Mouse (Mus musculus): ENCODE measurements around the gene Caskin2. TPM values are rescaled to one million over a fixed set of nuclear protein-coding genes. Genes with fewer than 3 reads are reported as not detected.

Gene Caskin2
- polyA plus RNA-seq, 1 experiment from 2014 or later = 12.0 TPM

GRCm38 (mm10) chr11:115796898-115797297, 16.5 kb downstream of the Caskin2 start:
- Histone ChIP-seq H3K27me3 (replicated peaks) (no peaks in the 10 kb centered on the region), H3K4me1 (replicated peaks) (no peaks in the 10 kb centered on the region), H3K9me3 (no peaks in the 10 kb centered on the region), H3K36me3 (peaks cover 60% of the 10 kb centered on the region), H3K9ac (no peak overlapping the region), H3K27ac (no peak overlapping the region), H3K4me3 (replicated peaks) (no peak overlapping the region), H3K4me2 (replicated peaks) (no peak overlapping the region)
- no peak for ATAC-seq
- 77% methylated on average over 15 of the region's 15 CpGs for WGBS

DNA sequence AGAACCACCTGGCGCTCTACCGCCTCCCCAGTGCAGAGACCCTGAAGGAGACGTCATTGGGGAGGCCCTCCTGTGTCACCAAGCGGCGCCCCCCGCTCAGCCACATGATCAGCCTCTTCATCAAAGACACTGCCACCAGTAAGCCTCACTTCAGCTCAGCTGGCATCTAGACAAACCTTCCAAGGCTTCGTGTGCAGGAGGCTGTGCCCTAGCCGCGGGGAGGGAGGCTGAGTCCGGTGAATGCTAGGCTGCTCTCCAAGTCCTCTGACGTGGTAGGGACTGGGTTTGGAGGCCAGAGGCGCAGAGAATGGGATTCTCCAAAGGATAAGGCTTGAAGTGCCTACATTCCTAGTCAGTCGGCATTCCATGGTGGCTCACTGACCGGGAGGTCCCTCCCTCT, 21.1 kb downstream of the Caskin2 start:
- peaks cover 36% of the 10 kb centered on the region for H3K36me3 ChIP-seq
- H3K4me1 ChIP-seq (replicated peaks) = no peaks in the 10 kb centered on the region
- H3K9ac ChIP-seq = no peak overlapping the region
- H3K9me3 ChIP-seq = no peaks in the 10 kb centered on the region
- no peak for ATAC-seq
- no peak overlapping the region for H3K27ac ChIP-seq
- no peaks in the 10 kb centered on the region for H3K27me3 ChIP-seq (replicated peaks)
- 90% methylated on average over 14 of the region's 14 CpGs for WGBS
- no peak overlapping the region for H3K4me3 ChIP-seq (replicated peaks)
- H3K4me2 ChIP-seq (replicated peaks) = no peak overlapping the region

GRCm38 (mm10) chr11:115791919-115792318, 21.5 kb downstream of the Caskin2 start:
- no peaks in the 10 kb centered on the region for H3K27me3 ChIP-seq (replicated peaks)
- H3K4me2 ChIP-seq (replicated peaks) = no peak overlapping the region
- no peak overlapping the region for H3K27ac ChIP-seq
- H3K9ac ChIP-seq = no peak overlapping the region
- H3K9me3 ChIP-seq = no peaks in the 10 kb centered on the region
- no peak overlapping the region for H3K4me3 ChIP-seq (replicated peaks)
- WGBS = 94% methylated on average over 16 of the region's 16 CpGs
- no peak for ATAC-seq
- H3K4me1 ChIP-seq (replicated peaks) = no peaks in the 10 kb centered on the region
- peaks cover 39% of the 10 kb centered on the region for H3K36me3 ChIP-seq

- H3K9me3 ChIP-seq = no peaks in the 10 kb centered on the region
- WGBS = 96% methylated on average over 7 of the region's 7 CpGs
- no peaks in the 10 kb centered on the region for H3K27me3 ChIP-seq (replicated peaks)
- no peak overlapping the region for H3K4me3 ChIP-seq (replicated peaks)
- H3K9ac ChIP-seq = no peak overlapping the region
- ATAC-seq = no peak
- no peak overlapping the region for H3K4me2 ChIP-seq (replicated peaks)
- H3K27ac ChIP-seq = no peak overlapping the region
- no peaks in the 10 kb centered on the region for H3K4me1 ChIP-seq (replicated peaks)
- H3K36me3 ChIP-seq = peaks cover 39% of the 10 kb centered on the region
These were observed 23.7 kb downstream of the Caskin2 start for GRCm38 (mm10) chr11:115789787-115790186.

DNA sequence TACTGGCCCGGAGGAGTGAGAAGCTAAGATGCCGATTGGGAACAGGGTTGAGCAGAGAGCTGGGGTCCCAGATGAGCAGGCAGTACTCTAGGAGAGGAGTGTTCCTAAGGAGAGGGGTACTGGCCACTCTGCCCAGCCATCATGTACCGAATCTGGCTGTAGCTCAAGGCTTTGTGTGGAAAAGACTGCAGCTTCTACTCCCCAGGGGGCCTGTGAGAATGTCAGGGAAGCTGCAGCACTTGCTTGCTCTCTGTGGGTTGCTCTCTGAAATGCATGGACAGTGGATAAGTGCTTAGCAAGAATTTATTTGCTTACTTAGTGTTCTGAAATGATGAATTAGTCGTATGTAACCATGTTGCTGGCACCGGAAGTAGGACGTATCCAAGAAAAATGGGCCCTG, 27.0 kb downstream of the Caskin2 start:
- Histone ChIP-seq H3K4me3 (replicated peaks) (no peak overlapping the region), H3K27me3 (replicated peaks) (no peaks in the 10 kb centered on the region), H3K4me1 (replicated peaks) (no peaks in the 10 kb centered on the region), H3K4me2 (replicated peaks) (no peak overlapping the region), H3K36me3 (0 out of 2 replicates have a peak, but pooled peaks cover 11% of the 10 kb centered on the region), H3K27ac (no peak overlapping the region), H3K9me3 (no peaks in the 10 kb centered on the region), H3K9ac (no peak overlapping the region)
- 76% methylated on average over 6 of the region's 6 CpGs for WGBS
- no peak for ATAC-seq

DNA sequence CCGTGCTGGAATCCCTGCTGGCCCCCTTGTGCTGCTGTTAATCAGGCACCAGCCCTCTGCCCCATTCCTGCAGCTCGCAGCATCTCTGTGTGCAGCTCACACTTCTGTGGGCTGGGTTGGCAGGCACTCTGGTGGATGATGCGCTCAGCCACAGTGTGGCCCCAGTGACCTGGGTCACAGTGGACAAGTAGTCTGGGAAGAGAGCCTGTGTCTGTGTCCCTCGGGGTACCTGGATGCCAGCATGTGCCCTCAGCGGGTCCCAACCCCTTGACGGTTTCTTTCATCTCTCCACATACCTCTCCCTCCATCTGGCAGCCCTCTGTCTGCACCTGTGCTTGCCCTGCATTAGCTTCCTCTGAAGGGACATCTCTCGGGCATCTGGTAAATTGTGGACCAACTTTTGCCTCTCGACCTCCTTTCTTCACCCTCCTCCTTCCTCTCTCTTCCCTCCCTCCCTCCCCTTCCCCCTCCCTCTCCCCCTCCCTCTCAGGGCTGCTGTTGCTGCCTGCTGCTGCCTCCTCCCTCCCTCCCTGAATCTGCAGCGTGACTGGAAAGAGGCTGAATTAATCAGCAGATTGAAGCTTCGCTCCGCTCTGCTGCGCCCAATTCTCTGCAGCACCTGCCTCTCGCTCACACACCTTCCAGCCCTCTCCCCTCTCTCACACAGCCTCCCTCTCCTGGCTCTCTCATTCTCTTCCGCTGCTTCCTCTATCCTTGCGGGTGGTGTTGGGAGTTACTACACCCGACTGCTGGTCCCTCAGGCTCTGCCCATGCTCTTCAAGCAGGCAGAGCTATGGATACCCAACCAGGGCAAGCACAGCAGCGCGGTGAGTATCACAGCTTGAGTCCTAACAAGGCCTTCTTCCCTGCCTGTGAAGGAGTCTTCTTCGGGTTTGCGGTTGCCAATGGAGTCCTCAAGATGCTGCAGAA, 33.0 kb downstream of the Caskin2 start:
- Histone ChIP-seq H3K36me3 (0 out of 2 replicates have a peak, but pooled peaks cover 1% of the 10 kb centered on the region), H3K9me3 (no peaks in the 10 kb centered on the region), H3K27ac (peak overlapping the region; percentile 90; the same call in 1 of the 2 replicates), H3K9ac (no peak overlapping the region), H3K4me1 (replicated peaks) (peaks cover 40% of the 10 kb centered on the region), H3K4me2 (replicated peaks) (peak overlapping the region; percentile 42; the same call in 1 of the 2 replicates), H3K4me3 (replicated peaks) (no peak overlapping the region), H3K27me3 (replicated peaks) (no peaks in the 10 kb centered on the region)
- WGBS = 36% methylated on average over 20 of the region's 20 CpGs
- no peak for ATAC-seq

DNA sequence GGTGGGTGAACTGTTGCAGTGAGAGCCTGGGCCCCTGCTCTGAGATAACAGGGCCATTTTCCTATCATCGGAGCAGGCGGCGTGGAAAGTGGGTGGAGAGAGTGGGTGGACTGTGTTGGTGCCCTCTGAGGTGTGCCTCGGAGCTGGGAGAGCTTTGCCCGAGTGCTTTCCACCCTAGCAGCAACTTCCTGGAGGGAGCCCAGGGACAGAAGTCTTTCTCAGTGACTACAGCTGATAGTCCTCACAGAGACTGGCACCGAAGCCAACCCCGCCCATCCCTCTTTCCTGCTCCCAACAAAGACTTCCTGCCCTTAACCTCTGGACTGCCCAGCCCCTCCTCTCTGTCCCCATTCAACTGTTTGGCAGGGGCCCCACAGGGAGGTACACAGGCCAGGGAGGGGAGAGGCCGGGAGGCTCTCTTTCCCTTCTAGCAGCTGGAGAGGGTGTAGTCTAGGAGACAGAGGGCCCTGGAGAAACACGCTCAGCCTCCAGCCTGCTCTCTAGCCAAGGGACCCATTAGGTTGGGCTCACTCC, 34.3 kb downstream of the Caskin2 start:
- Histone ChIP-seq H3K36me3 (no peaks in the 10 kb centered on the region), H3K4me1 (replicated peaks) (peaks cover 40% of the 10 kb centered on the region), H3K9me3 (no peaks in the 10 kb centered on the region), H3K27me3 (replicated peaks) (no peaks in the 10 kb centered on the region), H3K27ac (peak overlapping the region; percentile 90), H3K9ac (peak overlapping the region; percentile 14; the same call in 1 of the 2 replicates), H3K4me2 (replicated peaks) (peak overlapping the region; percentile 42), H3K4me3 (replicated peaks) (no peak overlapping the region)
- WGBS = 10% methylated on average over 9 of the region's 9 CpGs
- ATAC-seq = peak; percentile 97

- WGBS = 86% methylated on average over 17 of the region's 17 CpGs
- H3K4me1 ChIP-seq (replicated peaks) = peaks cover 40% of the 10 kb centered on the region
- no peak overlapping the region for H3K4me3 ChIP-seq (replicated peaks)
- H3K4me2 ChIP-seq (replicated peaks) = no peak overlapping the region
- H3K27me3 ChIP-seq (replicated peaks) = no peaks in the 10 kb centered on the region
- H3K36me3 ChIP-seq = no peaks in the 10 kb centered on the region
- H3K27ac ChIP-seq = no peak overlapping the region
- no peak overlapping the region for H3K9ac ChIP-seq
- H3K9me3 ChIP-seq = no peaks in the 10 kb centered on the region
- no peak for ATAC-seq
These were observed 35.7 kb downstream of the Caskin2 start for GRCm38 (mm10) chr11:115777487-115778335.

GRCm38 (mm10) chr11:115776954-115777353, 36.5 kb downstream of the Caskin2 start:
- H3K4me2 ChIP-seq (replicated peaks) = no peak overlapping the region

DNA sequence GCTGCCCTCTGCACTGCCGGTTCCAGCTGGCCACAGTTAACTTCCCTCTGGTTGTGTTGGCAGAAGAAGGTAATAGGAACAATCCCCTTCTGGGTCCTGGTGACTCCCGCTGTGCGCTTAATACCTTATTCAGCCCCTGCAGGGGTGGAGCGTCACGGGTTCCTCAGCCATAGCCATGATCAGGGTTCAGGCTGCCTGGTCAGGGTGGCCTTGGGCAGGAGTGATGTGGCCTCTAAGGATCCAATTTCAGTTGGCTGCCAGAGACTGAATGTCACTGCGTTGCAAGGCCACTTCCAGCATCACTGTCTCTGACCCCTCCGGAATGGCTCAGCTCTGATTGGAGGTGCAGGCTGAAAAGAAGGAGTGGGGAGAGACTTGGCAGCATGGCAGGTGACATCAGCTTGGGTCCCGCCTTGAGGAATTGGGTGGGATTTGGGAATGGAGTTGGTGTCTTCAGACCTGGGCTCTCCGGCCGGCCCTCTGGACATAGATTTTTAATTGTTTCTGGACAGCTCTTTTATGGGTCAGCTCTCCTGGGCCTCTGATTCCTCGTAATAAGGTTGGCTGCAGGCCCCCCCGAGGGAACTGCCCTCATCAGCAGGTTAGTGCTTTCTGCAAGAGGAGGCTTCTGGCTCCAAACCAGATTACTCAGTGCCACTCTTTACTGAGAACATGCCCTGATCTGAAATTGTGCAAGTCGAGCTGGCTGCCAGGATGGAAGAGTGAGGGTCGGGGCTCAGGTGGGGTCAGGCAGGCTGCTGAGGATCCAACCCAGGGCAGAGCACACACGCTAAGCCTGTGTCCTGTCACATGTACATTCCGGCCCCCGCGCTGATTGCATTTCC, 37.4 kb downstream of the Caskin2 start:
- no peak overlapping the region for H3K9ac ChIP-seq
- ATAC-seq = no peak
- H3K27ac ChIP-seq = no peak overlapping the region
- no peaks in the 10 kb centered on the region for H3K36me3 ChIP-seq
- 61% methylated on average over 18 of the region's 18 CpGs for WGBS
- H3K4me1 ChIP-seq (replicated peaks) = peaks cover 40% of the 10 kb centered on the region
- no peak overlapping the region for H3K4me3 ChIP-seq (replicated peaks)
- no peak overlapping the region for H3K4me2 ChIP-seq (replicated peaks)
- H3K9me3 ChIP-seq = no peaks in the 10 kb centered on the region
- no peaks in the 10 kb centered on the region for H3K27me3 ChIP-seq (replicated peaks)

More at GRCm38 (mm10) chr11:115776954-115777353, 36.5 kb downstream of the Caskin2 start:
- no peaks in the 10 kb centered on the region for H3K9me3 ChIP-seq
- H3K9ac ChIP-seq = no peak overlapping the region
- no peaks in the 10 kb centered on the region for H3K27me3 ChIP-seq (replicated peaks)
- no peak overlapping the region for H3K4me3 ChIP-seq (replicated peaks)
- H3K36me3 ChIP-seq = no peaks in the 10 kb centered on the region
- H3K4me1 ChIP-seq (replicated peaks) = peaks cover 40% of the 10 kb centered on the region
- 80% methylated on average over 9 of the region's 9 CpGs for WGBS
- no peak overlapping the region for H3K27ac ChIP-seq
- no peak for ATAC-seq

GRCm38 (mm10) chr11:115774653-115775052, 38.8 kb downstream of the Caskin2 start:
- H3K4me1 ChIP-seq (replicated peaks) = peaks cover 28% of the 10 kb centered on the region
- no peak overlapping the region for H3K27ac ChIP-seq
- no peaks in the 10 kb centered on the region for H3K27me3 ChIP-seq (replicated peaks)
- no peaks in the 10 kb centered on the region for H3K36me3 ChIP-seq
- no peak for ATAC-seq
- 48% methylated on average over 4 of the region's 4 CpGs for WGBS
- H3K9me3 ChIP-seq = no peaks in the 10 kb centered on the region
- H3K4me3 ChIP-seq (replicated peaks) = no peak overlapping the region
- H3K4me2 ChIP-seq (replicated peaks) = no peak overlapping the region
- H3K9ac ChIP-seq = no peak overlapping the region

All from intestine, embryonic 15.5 days (tissue).